Mouse (Mus musculus) hindbrain, embryonic 16.5 days (tissue): Measurements from ENCODE around the gene H2-DMa. TPM values are rescaled to one million over a fixed set of nuclear protein-coding genes. Genes with fewer than 3 reads are reported as not detected.

Source experiments
- ATAC-seq: fragments of 200-750 bp; cut with Nextera tagmentation; 2 replicates; pipeline ENCODE4 v1.8.0; 2017; ENCODE audit warnings: moderate TSS enrichment, moderate library complexity
- H3K27ac ChIP-seq: fragments of 300-500 bp; sonication (generic); 2 replicates; pipeline ENCODE4 v1.5.1; 2014; ENCODE audit warnings: low read depth, mild to moderate bottlenecking, control low read depth, low read length, moderate library complexity
- H3K27me3 ChIP-seq: fragments of 300-500 bp; sonication (generic); replicated peaks from 2 replicates; pipeline ENCODE4 v1.6.1; 2014; ENCODE audit warnings: low read length; ENCODE audit not compliant: control insufficient read depth, insufficient read depth
- H3K36me3 ChIP-seq: fragments of 300-500 bp; sonication (generic); 2 replicates; pipeline ENCODE4 v1.6.1; 2014; ENCODE audit warnings: mild to moderate bottlenecking, low read length, moderate library complexity, mixed read lengths; ENCODE audit not compliant: control insufficient read depth, insufficient read depth
- H3K4me1 ChIP-seq: fragments of 300-500 bp; sonication (generic); 2 replicates; pipeline ENCODE4 v1.6.1; 2014; ENCODE audit warnings: low read depth, low read length; ENCODE audit not compliant: control insufficient read depth, insufficient read depth
- H3K4me2 ChIP-seq: fragments of 300-500 bp; sonication (generic); 2 replicates; pipeline ENCODE4 v1.6.1; 2014; ENCODE audit warnings: mild to moderate bottlenecking, low read length, control low read depth, moderate library complexity
- H3K4me3 ChIP-seq: fragments of 300-500 bp; sonication (generic); 2 replicates; pipeline ENCODE4 v1.5.1; 2014; ENCODE audit warnings: mild to moderate bottlenecking, low read length, control low read depth, moderate library complexity
- H3K9ac ChIP-seq: fragments of 300-500 bp; sonication (generic); 2 replicates; pipeline ENCODE4 v1.6.1; 2014; ENCODE audit warnings: low read depth, mild to moderate bottlenecking, control low read depth, low read length, moderate library complexity
- H3K9me3 ChIP-seq: fragments of 300-500 bp; sonication (generic); 2 replicates; pipeline ENCODE4 v1.6.1; 2014; ENCODE audit warnings: mild to moderate bottlenecking, low read length, moderate library complexity; ENCODE audit not compliant: control insufficient read depth
- WGBS: fragments of 180-500 bp; shearing (Covaris S2); extraction: QIAGEN DNeasy Blood & Tissue Kit; methylation state at CpG from one replicate; pipeline ENCODE4 v1.1.7; 2014; 5-methylcytosine and 5-hydroxymethylcytosine counted together
- polyA plus RNA-seq: library from polyadenylated mRNA; unstranded; fragments of >200 nt; fragmentation: Nextera tagmentation; extraction: Ambion mirVana; gene quantifications from 2 replicates; pipeline ENCODE4 v1.2.1, GENCODE M21; 2015

Gene H2-DMa
- polyA plus RNA-seq, 1 experiment from 2014 or later = 20.9 TPM

DNA sequence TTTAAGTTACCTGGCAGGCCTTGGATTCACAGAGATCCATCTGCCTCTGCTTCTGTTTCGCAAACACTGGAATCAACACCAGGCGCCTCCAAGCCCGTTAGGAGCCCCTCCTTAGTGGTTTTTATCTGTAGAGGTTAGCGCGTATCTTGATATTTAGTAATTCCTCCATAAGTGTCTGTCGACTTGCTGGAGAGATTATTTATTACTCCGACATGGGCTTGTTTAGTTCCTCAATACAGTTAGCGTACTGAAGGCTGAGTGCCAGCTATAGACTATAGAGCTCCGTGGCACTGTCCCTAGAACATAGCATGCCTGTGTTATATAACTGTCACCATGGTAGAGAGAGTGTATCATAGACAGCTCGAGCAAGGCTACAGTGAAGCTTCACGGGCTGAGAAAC, 31.2 kb upstream of the H2-DMa start:
- H3K4me1 ChIP-seq = no peaks in the 10 kb centered on the region
- no peaks in the 10 kb centered on the region for H3K36me3 ChIP-seq
- H3K27me3 ChIP-seq = no peaks in the 10 kb centered on the region
- H3K4me3 ChIP-seq = no peak overlapping the region
- H3K9me3 ChIP-seq = no peaks in the 10 kb centered on the region
- no peak for ATAC-seq
- WGBS = 83% methylated on average over 11 of the region's 11 CpGs
- H3K4me2 ChIP-seq = no peak overlapping the region
- H3K9ac ChIP-seq = no peak overlapping the region
- no peak overlapping the region for H3K27ac ChIP-seq

DNA sequence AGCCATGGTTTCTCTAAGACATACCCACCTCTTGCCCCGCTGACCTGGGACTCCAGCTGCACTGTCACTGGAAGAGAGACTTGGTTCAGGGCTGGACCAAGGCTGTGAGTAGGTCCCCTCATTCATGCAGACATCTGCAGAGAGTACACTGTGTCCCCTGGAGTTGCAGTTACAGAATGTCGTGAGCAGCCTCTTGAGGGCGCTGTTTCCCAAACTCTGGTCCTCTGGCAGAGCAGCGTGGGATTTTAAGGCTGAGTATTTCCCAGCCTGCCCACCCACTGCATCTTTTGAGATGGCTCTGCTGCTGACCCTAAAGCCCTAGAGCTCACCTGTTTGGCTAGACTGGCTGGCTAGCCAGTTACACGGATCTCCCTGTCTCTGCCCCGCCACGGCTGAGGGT, 28.4 kb upstream of the H2-DMa start:
- no peak overlapping the region for H3K4me3 ChIP-seq
- H3K9ac ChIP-seq = no peak overlapping the region
- no peaks in the 10 kb centered on the region for H3K4me1 ChIP-seq
- H3K9me3 ChIP-seq = no peaks in the 10 kb centered on the region
- no peak for ATAC-seq
- WGBS = 53% methylated on average over 7 of the region's 7 CpGs
- H3K36me3 ChIP-seq = no peaks in the 10 kb centered on the region
- no peaks in the 10 kb centered on the region for H3K27me3 ChIP-seq
- H3K27ac ChIP-seq = no peak overlapping the region
- H3K4me2 ChIP-seq = no peak overlapping the region

DNA sequence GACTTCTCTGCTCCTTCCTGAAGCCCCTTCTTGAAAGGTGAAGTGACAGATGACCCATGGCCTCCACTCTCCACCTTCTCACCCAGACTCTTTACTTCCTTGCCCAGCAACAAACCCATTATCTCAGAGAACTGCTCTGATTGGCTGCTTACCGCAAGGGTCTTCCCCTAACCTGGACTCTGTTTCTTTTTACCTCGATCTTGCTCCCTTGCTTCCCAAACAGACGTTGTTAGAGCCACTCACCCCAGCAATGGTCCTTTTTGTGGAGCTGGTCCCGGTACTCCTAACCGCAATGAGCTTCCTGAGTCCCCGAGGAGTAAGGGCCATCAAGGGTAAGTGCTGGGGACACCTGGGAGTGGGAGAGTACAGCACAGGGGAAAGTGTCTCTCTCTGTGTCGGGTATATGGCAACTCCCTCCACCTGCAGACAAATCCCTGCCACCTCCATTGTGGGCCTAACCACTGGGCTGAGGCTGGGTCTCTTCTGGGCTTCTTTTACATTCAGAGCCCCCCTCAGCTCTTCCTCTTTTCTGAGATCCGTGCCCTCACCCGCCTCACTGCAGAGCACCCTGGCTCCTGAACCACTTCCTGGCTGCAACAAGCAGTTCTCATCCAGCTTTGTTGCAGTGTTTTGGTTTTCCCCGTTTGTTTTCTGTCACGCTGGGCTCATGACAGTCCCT, 27.0 kb upstream of the H2-DMa start, which contains the start of gene H2-Oa:
Gene H2-Oa (plus strand): TSS at position 144 of the 679 bp plus-strand sequence.
- H3K36me3 ChIP-seq = no peaks in the 10 kb centered on the region
- ATAC-seq = no peak
- H3K4me2 ChIP-seq = no peak within 1 kb of the TSS
- H3K9me3 ChIP-seq = no peaks in the 10 kb centered on the region
- H3K27me3 ChIP-seq = no peaks in the 10 kb centered on the region
- H3K27ac ChIP-seq = no peak within 1 kb of the TSS
- H3K9ac ChIP-seq = no peak within 1 kb of the TSS
- 45% methylated on average over 11 of the region's 11 CpGs for WGBS
- H3K4me3 ChIP-seq = no peak within 1 kb of the TSS
- no peaks in the 10 kb centered on the region for H3K4me1 ChIP-seq

DNA sequence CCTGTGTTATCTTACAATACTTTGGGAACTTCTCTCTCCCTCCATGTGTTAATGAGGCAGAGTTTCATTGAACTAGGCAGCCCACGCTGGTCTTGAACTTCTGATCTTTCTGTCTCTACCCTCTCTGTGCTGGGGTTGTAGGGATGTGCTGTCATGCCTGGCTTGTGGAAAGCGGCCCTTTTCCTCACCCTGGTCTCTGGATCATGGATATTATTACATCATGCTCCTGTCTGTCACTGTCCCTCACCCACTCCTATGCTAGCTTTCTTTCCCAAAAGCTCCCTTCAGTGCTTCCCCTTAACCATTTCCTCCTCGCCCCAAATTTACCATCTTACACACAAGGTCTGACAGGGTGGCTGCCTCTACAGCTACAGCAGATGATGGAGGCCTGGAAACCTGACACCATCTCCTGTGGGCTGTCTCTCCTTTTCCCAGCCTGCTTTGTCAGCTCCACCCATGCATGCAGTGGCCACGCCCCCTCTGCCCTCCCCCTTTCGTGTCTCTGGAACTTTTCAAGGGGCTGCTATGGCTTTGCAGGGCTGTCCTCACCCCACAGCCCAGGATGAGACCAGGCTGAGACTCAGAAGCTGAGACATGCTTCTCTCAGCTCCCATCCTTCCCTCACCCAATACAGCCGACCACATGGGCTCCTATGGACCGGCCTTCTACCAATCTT, 26.0 kb upstream of the H2-DMa start:
- Histone ChIP-seq H3K36me3 (no peaks in the 10 kb centered on the region), H3K27ac (no peak overlapping the region), H3K9me3 (no peaks in the 10 kb centered on the region), H3K4me2 (no peak overlapping the region), H3K9ac (no peak overlapping the region), H3K4me3 (no peak overlapping the region), H3K4me1 (no peaks in the 10 kb centered on the region), H3K27me3 (no peaks in the 10 kb centered on the region)
- WGBS = 31% methylated on average over 7 of the region's 7 CpGs
- ATAC-seq = no peak

DNA sequence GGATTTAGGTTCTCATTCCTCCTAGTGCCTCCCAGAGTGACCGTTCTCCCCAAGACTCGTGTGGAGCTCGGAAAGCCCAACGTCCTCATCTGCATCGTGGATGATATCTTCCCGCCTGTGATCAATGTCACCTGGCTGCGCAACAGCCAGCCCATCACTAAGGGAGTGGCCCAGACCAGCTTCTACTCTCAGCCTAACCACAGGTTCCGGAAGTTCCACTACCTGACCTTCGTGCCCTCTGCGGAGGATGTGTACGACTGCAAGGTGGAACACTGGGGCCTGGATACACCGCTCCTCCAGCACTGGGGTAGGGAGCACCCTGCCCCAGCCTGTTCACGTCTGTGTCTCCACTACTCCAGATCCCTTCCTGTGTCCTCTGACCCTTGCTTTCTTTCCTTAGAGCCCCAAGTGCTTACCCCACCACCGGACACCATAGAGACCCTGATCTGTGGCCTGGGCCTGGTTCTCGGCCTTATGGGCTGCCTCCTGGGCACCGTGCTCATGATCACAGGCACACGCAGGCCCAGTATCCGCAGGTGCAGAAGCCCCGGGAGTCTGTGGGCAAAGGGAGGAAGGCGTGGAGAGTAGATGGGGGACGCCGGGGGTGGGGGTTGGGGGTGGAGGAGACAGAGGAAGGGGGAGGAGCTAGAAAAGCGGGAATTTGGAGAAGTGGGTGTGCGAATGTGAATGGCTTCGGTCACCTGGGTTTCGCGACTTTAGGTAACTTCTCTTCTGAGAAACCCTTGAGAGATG, 24.9 kb upstream of the H2-DMa start:
- H3K4me2 ChIP-seq = no peak overlapping the region
- H3K9ac ChIP-seq = no peak overlapping the region
- no peaks in the 10 kb centered on the region for H3K4me1 ChIP-seq
- 87% methylated on average over 27 of the region's 27 CpGs for WGBS
- H3K36me3 ChIP-seq = no peaks in the 10 kb centered on the region
- no peak overlapping the region for H3K27ac ChIP-seq
- H3K27me3 ChIP-seq = no peaks in the 10 kb centered on the region
- no peak overlapping the region for H3K4me3 ChIP-seq
- ATAC-seq = no peak
- H3K9me3 ChIP-seq = no peaks in the 10 kb centered on the region

DNA sequence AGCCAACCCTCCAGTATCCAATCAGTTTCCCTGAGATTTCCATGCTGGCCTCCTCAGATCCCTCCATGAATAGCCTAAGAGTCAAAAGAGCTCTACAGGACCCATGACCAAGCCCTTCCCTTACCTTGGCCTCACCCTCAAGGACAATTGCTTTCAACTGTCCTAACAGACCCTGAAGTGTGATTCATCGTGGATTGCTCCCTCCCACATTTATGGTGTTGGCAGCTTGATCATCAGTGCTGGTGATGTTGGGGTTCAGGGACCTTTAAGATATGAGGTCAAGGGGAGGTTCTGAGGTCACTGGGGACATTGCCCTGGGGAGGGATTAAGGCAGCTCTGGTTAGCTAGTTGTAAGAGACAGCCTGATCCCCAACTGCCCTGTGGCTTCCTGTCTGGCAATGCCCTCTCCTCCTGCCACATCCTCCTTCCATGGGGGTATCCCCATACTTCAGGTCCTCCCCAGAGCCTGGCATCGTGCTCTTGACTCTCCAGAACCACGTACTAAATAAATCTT, 22.8 kb upstream of the H2-DMa start:
- Histone ChIP-seq H3K36me3 (no peaks in the 10 kb centered on the region), H3K9me3 (no peaks in the 10 kb centered on the region), H3K27ac (no peak overlapping the region), H3K4me3 (no peak overlapping the region), H3K4me2 (no peak overlapping the region), H3K27me3 (no peaks in the 10 kb centered on the region), H3K9ac (no peak overlapping the region), H3K4me1 (peaks cover under 1% of the 10 kb centered on the region; the same call in 1 of the 2 replicates)
- no peak for ATAC-seq
- WGBS = 68% methylated on average over 3 of the region's 3 CpGs

DNA sequence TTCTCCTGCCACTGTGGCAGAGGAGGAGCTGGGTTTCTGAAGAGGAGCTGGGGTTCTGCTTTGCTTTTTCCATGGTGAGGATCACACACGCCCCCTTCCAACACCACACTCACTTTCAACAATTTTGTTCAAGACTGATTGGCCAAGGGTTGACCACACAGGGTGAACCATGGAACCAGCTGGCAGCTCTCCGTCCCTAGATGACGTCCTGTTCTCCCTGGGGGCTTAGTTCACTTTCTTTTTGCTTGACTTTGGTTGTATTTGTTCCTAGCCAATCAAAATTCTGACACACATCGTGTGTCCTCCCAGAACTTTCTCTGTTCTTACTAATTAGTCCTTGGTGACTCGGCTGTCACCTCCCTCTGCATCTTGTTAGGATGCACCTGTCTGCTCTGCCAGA, 22.1 kb upstream of the H2-DMa start:
- Histone ChIP-seq H3K4me3 (no peak overlapping the region), H3K9ac (no peak overlapping the region), H3K4me1 (peaks cover 2% of the 10 kb centered on the region; the same call in 1 of the 2 replicates), H3K27me3 (no peaks in the 10 kb centered on the region), H3K9me3 (no peaks in the 10 kb centered on the region), H3K4me2 (no peak overlapping the region), H3K27ac (no peak overlapping the region), H3K36me3 (no peaks in the 10 kb centered on the region)
- ATAC-seq = no peak
- 73% methylated on average over 5 of the region's 5 CpGs for WGBS

DNA sequence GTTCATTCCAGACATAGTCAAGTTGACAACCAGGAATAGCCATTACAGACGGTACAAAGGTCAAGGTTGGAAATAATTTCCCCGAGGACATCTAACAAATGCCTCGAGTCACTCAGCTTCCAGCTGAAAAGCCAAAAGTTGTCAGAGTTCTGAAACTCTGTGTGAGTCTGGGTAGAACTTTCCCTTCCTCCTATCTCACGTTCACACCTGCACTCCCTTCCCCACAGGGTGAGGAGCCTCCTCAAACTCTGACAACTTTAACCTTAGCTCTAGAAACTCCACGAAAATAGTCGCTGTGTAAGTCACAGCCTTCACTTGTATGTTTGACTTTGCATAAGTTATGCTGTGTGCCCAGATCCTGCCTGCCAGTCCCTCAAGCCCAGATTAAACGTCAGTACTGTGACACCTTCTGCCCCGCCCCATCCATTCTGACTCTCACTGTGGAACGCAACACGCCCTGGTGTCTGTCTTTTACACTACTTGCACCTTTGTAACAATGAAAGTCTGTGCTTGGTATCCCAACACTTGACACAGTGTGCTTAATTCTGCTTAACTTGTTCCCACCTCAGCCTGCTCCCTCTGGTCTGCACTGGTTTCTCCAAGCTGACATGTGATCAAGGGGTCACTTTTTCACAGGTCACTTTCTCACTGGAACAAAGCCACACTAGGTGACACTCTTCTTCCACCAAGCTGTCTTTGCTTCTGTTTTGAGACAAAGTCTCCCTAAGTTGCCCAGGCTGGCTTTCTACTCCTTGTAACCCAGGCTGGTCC, 20.4 kb upstream of the H2-DMa start:
- Histone ChIP-seq H3K9me3 (no peaks in the 10 kb centered on the region), H3K36me3 (no peaks in the 10 kb centered on the region), H3K27ac (no peak overlapping the region), H3K9ac (no peak overlapping the region), H3K27me3 (no peaks in the 10 kb centered on the region), H3K4me3 (no peak overlapping the region), H3K4me2 (no peak overlapping the region), H3K4me1 (peaks cover 2% of the 10 kb centered on the region; the same call in 1 of the 2 replicates)
- ATAC-seq = no peak
- WGBS = 66% methylated on average over 10 of the region's 10 CpGs
